Mouse (Mus musculus): ENCODE data around the gene Ckm. TPM values are rescaled to one million over a fixed set of nuclear protein-coding genes. Genes with fewer than 3 reads are reported as not detected.

Gene Ckm
- total RNA-seq (2021), result not detected

- intact Hi-C loops (cut with DNase I), result loop anchor here (10.0 kb wide), 1 partner anchor 300 kb away; no protein-coding TSS in a partner anchor
- DNase-seq, result no peak
Measured at GRCm38 (mm10) chr7:19404476-19404875, at the start of gene Ckm. Ckm (plus strand) TSS chr7:19404776.

- no peak for DNase-seq
- intact Hi-C loops (cut with DNase I), result no loop called here
Measured at GRCm38 (mm10) chr7:19354991-19355390, 49.6 kb upstream of the Ckm start.

GRCm38 (mm10) chr7:19356311-19356710, 48.3 kb upstream of the Ckm start:
- no peak for DNase-seq
- intact Hi-C loops (cut with DNase I), result no loop called here

GRCm38 (mm10) chr7:19357381-19358375, 46.9 kb upstream of the Ckm start:
- intact Hi-C loops (cut with DNase I), result no loop called here

GRCm38 (mm10) chr7:19358634-19359033, 45.9 kb upstream of the Ckm start:
- DNase-seq, result no peak
- intact Hi-C loops (cut with DNase I), result no loop called here

More at GRCm38 (mm10) chr7:19357381-19358375, 46.9 kb upstream of the Ckm start:
- no peak for DNase-seq

GRCm38 (mm10) chr7:19359299-19359891, 45.2 kb upstream of the Ckm start, which contains the start of the genes Cd3eap and Ppp1r13l:
Cd3eap (minus strand) TSS chr7:19359483.
Ppp1r13l (plus strand) TSS chr7:19359749.
- intact Hi-C loops (cut with DNase I), result no loop called here
- DNase-seq, result peak; percentile 86

GRCm38 (mm10) chr7:19359892-19360641, 44.5 kb upstream of the Ckm start:
- intact Hi-C loops (cut with DNase I), result no loop called here
- peak; percentile 57 for DNase-seq

GRCm38 (mm10) chr7:19360944-19361343, 43.6 kb upstream of the Ckm start:
- intact Hi-C loops (cut with DNase I), result no loop called here
- DNase-seq, result peak; percentile 86

GRCm38 (mm10) chr7:19361720-19362119, 42.9 kb upstream of the Ckm start:
- intact Hi-C loops (cut with DNase I), result no loop called here
- DNase-seq, result peak; percentile 64

GRCm38 (mm10) chr7:19362276-19362675, 42.3 kb upstream of the Ckm start:
- intact Hi-C loops (cut with DNase I), result no loop called here
- DNase-seq, result no peak

GRCm38 (mm10) chr7:19363881-19364280, 40.7 kb upstream of the Ckm start:
- intact Hi-C loops (cut with DNase I), result no loop called here
- DNase-seq, result peak; percentile 62

- intact Hi-C loops (cut with DNase I), result no loop called here
- DNase-seq, result no peak
Measured at GRCm38 (mm10) chr7:19365376-19365775, 39.2 kb upstream of the Ckm start.

- intact Hi-C loops (cut with DNase I), result no loop called here
- no peak for DNase-seq
Measured at GRCm38 (mm10) chr7:19368380-19368779, 36.2 kb upstream of the Ckm start.

- DNase-seq, result peak; percentile 75
- intact Hi-C loops (cut with DNase I), result no loop called here
Measured at GRCm38 (mm10) chr7:19369823-19370425, 34.7 kb upstream of the Ckm start.

- DNase-seq, result no peak
- intact Hi-C loops (cut with DNase I), result no loop called here
Measured at GRCm38 (mm10) chr7:19373367-19373766, 31.2 kb upstream of the Ckm start.

- DNase-seq, result no peak
- intact Hi-C loops (cut with DNase I), result no loop called here
Measured at GRCm38 (mm10) chr7:19375368-19375767, 29.2 kb upstream of the Ckm start.

GRCm38 (mm10) chr7:19376019-19376418, 28.6 kb upstream of the Ckm start:
- intact Hi-C loops (cut with DNase I), result no loop called here
- no peak for DNase-seq

GRCm38 (mm10) chr7:19378049-19378448, 26.5 kb upstream of the Ckm start:
- intact Hi-C loops (cut with DNase I), result no loop called here
- no peak for DNase-seq

GRCm38 (mm10) chr7:19381377-19382165, 23.0 kb upstream of the Ckm start, which contains the start of gene Ercc2:
Ercc2 (plus strand) TSS chr7:19382010.
- intact Hi-C loops (cut with DNase I), result no loop called here
- peak; percentile 99 for DNase-seq

- DNase-seq, result no peak
- intact Hi-C loops (cut with DNase I), result no loop called here
Measured at GRCm38 (mm10) chr7:19382166-19382541, 22.4 kb upstream of the Ckm start.
